Mouse (Mus musculus) kidney, postnatal 0 days (tissue): ENCODE measurements at regions not wholly inside any gene's neighbourhood (a gene's known extent, or its start where the extent isn't known, plus 50 kb on each side); places are given as distances from the start of the nearest gene placed in this dataset.
"Not testable (repeated sequence)": the region's sequence is repeated elsewhere in the genome, so short reads cannot be mapped to it uniquely, and the experiment has no call there.

Experiments used
- ATAC-seq: fragments of 200-750 bp; cut with Nextera tagmentation; replicated peaks from 2 replicates; pipeline ENCODE4 v1.8.0; 2017; ENCODE audit warnings: low read depth, moderate number of reproducible peaks, moderate TSS enrichment, moderate library complexity; ENCODE audit not compliant: low FRiP score
- DNase-seq: peaks from one replicate; pipeline ENCODE4 v3.0.0-alpha.2; 2016; ENCODE audit warnings: low spot score
- H3K27ac ChIP-seq: fragments of 300-500 bp; sonication (generic); 2 replicates; pipeline ENCODE4 v1.5.1; 2014; ENCODE audit warnings: mild to moderate bottlenecking
- H3K27me3 ChIP-seq: fragments of 300-500 bp; sonication (generic); 2 replicates; pipeline ENCODE4 v1.6.1; 2014; ENCODE audit warnings: low read length, mixed read lengths; ENCODE audit not compliant: insufficient read depth
- H3K36me3 ChIP-seq: fragments of 300-500 bp; sonication (generic); 2 replicates; pipeline ENCODE4 v1.6.1; 2014; ENCODE audit warnings: low read length, mixed read lengths; ENCODE audit not compliant: insufficient read depth
- H3K4me1 ChIP-seq: fragments of 300-500 bp; sonication (generic); replicated peaks from 2 replicates; pipeline ENCODE4 v1.6.1; 2014; ENCODE audit warnings: antibody characterized with exemption, low read length, mixed read lengths; ENCODE audit not compliant: insufficient read depth
- H3K4me2 ChIP-seq: fragments of 300-500 bp; sonication (generic); 2 replicates; pipeline ENCODE4 v1.6.1; 2014; ENCODE audit warnings: mild to moderate bottlenecking, low read length, moderate library complexity, mixed read lengths
- H3K4me3 ChIP-seq: fragments of 300-500 bp; sonication (generic); replicated peaks from 2 replicates; pipeline ENCODE4 v1.5.1; 2014; ENCODE audit warnings: low read depth, low read length
- H3K9ac ChIP-seq: fragments of 300-500 bp; sonication (generic); 2 replicates; pipeline ENCODE4 v1.6.1; 2014; ENCODE audit warnings: low read depth, low read length
- H3K9me3 ChIP-seq: fragments of 300-500 bp; sonication (generic); replicated peaks from 2 replicates; pipeline ENCODE4 v1.6.1; 2016; ENCODE audit warnings: low read length, inconsistent platforms, mixed read lengths
- CTCF ChIP-seq: IDR thresholded peaks from 2 replicates; pipeline ENCODE4 v1.5.1; 2016; ENCODE audit warnings: antibody characterized with exemption, low read depth, mild to moderate bottlenecking, moderate library complexity
- WGBS: fragments of 180-500 bp; shearing (Covaris S2); extraction: QIAGEN DNeasy Blood & Tissue Kit; methylation state at CpG from one replicate; pipeline ENCODE4 v1.1.7; 2014; 5-methylcytosine and 5-hydroxymethylcytosine counted together

GRCm38 (mm10) chr11:41644725-41645501, 355.7 kb downstream of the Gabrg2 start:
- DNase-seq: peak; percentile 95
- ATAC-seq: peak; percentile 97
- Histone ChIP-seq H3K9ac (no peak overlapping the region), H3K4me1 (no peaks in the 10 kb centered on the region), H3K36me3 (no peaks in the 10 kb centered on the region), H3K4me3 (no peak overlapping the region), H3K4me2 (peak overlapping the region; percentile 10; the same call in 1 of the 2 replicates), H3K27me3 (no peaks in the 10 kb centered on the region), H3K9me3 (no peaks in the 10 kb centered on the region), H3K27ac (peak overlapping the region; percentile 33; the same call in 1 of the 2 replicates)
- WGBS: 5% methylated on average over 7 of the region's 7 CpGs
- no peak for TF ChIP-seq CTCF

DNA sequence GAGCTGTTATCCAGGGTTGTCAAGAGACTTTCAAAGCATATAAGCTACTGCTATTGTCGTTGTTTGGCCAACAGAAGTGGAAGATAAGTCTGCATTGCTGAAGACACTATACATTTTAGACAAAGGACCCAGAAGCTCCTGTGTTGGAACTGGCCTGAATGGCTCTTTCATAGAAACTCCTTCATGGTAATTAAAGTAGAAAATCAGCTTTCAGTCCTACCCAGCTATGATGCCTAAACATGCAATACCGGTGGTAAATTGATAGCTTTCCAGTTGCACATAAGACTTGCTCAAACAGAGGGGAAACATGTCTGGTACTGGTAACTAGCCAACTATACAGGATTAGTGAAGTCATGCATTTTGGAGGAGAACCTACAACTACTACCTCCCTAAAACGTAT, 356.6 kb downstream of the Gabrg2 start:
- ATAC-seq: no peak
- Histone ChIP-seq H3K9me3 (no peaks in the 10 kb centered on the region), H3K27me3 (no peaks in the 10 kb centered on the region), H3K4me2 (no peak overlapping the region), H3K9ac (no peak overlapping the region), H3K4me1 (no peaks in the 10 kb centered on the region), H3K27ac (0 out of 2 replicates have a peak overlapping the region, but pooled peaks have one; percentile 25), H3K36me3 (no peaks in the 10 kb centered on the region), H3K4me3 (no peak overlapping the region)
- TF ChIP-seq CTCF: no peak
- 74% methylated on average over 3 of the region's 3 CpGs for WGBS
- DNase-seq: no peak

GRCm38 (mm10) chr11:41599006-41599405, 401.7 kb downstream of the Gabrg2 start:
- no peaks in the 10 kb centered on the region for H3K36me3 ChIP-seq
- H3K4me3 ChIP-seq: no peak overlapping the region
- DNase-seq (peak; percentile 50), ATAC-seq (no peak)
- H3K4me1 ChIP-seq: no peaks in the 10 kb centered on the region
- TF ChIP-seq CTCF: no peak
- 69% methylated on average over 1 of the region's 1 CpGs for WGBS
- no peaks in the 10 kb centered on the region for H3K27me3 ChIP-seq
- no peak overlapping the region for H3K9ac ChIP-seq
- H3K27ac ChIP-seq: no peak overlapping the region
- no peak overlapping the region for H3K4me2 ChIP-seq
- no peaks in the 10 kb centered on the region for H3K9me3 ChIP-seq

DNA sequence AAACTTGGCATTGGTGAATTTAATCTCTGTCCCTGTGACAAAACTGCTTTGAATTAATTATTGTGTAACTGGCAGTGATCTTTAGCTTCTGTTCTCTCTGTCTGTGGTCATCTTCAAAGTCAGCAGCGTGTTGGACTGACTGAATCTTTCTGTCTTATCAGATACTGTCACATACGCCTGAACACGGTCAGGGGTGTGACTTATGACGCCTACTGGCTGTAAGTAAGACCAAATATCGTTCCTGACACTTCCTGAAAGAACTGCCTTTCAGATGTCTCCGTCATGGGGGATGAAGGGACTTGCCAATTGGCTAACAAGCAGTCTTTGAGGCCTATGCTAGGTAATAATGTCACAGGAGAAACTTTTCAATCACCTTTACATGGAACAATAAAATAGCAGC, 402.2 kb downstream of the Gabrg2 start:
- DNase-seq (peak; percentile 4), ATAC-seq (no peak)
- Histone ChIP-seq H3K4me1 (no peaks in the 10 kb centered on the region), H3K4me3 (no peak overlapping the region), H3K9ac (no peak overlapping the region), H3K27me3 (no peaks in the 10 kb centered on the region), H3K4me2 (no peak overlapping the region), H3K36me3 (no peaks in the 10 kb centered on the region), H3K9me3 (no peaks in the 10 kb centered on the region), H3K27ac (no peak overlapping the region)
- no peak for TF ChIP-seq CTCF
- 30% methylated on average over 6 of the region's 6 CpGs for WGBS

- not testable (repeated sequence) for H3K27me3 ChIP-seq, H3K4me3 ChIP-seq, DNase-seq, H3K36me3 ChIP-seq, H3K9me3 ChIP-seq, H3K27ac ChIP-seq, H3K9ac ChIP-seq, ATAC-seq, H3K4me2 ChIP-seq, H3K4me1 ChIP-seq
- WGBS: 78% methylated on average over 4 of the region's 4 CpGs
These were observed 409.2 kb downstream of the Gabrg2 start for GRCm38 (mm10) chr11:41591426-41591825.
